Mouse (Mus musculus): Measurements from ENCODE around the gene Gm47189. TPM values are rescaled to one million over a fixed set of nuclear protein-coding genes. Genes with fewer than 3 reads are reported as not detected.
"Not testable (repeated sequence)": the region's sequence is repeated elsewhere in the genome, so short reads cannot be mapped to it uniquely, and the experiment has no call there.

Gene Gm47189
- not detected for total RNA-seq (2021)

DNA sequence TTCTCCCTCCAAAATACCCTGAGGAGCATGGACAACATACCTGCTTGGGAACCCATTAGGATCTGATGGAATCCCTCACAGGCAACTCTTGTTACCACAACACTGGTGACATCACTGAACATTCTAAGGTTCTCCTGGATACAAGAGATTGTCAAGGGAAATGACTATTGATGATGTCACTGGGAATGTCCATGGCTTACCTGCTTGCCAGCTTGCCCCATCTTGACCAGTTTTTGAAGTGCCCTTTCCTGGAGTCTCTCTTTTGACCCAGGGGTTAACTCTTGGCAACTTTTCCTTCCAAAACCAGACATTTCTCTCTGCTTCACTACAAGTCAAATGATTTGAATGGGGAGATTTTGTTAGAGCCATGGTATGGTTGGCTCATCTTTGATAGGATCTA lies at the start of gene Gm47189:
Gm47189 (minus strand) TSS at position 101 of the 400 bp plus-strand sequence.
- DNase-seq; intact Hi-C loops (cut with DNase I): not testable (repeated sequence)

DNA sequence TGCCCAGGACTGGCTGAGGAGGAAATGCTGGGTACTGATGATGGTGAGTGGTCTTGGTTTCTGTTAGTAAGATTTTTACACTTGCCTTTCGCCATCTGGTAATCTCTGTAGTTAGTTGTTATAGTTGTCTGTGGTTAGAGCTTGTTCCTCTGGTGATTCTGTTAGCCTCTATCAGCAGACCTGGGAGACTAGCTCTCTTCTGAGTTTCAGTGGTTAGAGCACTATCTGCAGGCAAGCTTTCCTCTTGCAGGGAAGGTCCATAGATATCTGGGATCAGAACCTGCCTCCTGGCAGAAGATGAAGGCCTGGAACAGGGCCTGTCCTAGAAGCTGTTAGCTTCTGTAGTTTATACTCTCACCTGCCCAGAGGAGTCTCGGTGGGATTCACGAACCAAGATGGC lies 16.3 kb downstream of the Gm47189 start:
- DNase-seq, result peak; percentile 1 to 2
- intact Hi-C loops (cut with DNase I), result not testable (repeated sequence)

DNA sequence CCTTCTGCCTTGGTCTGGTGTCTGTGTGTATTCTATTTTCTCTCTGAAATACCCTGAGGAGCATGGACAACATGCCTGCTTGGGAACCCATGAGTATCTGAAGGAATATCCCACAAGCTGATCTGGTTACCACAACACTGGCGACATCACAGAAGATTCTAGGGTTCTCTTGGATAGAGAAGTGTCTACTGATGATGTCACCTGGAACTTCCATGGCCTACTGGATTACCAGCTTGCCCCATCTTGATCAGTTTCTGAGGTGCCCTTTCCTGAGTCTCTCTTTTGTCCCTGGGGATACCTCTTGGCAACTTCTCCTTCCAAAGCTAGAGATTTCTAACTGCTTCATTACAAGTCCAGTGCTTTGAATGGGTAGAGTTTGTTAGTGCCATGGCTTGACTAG lies 21.7 kb downstream of the Gm47189 start, which contains the start of gene Gm7929:
Gm7929 (minus strand) TSS at position 101 of the 400 bp plus-strand sequence.
- DNase-seq; intact Hi-C loops (cut with DNase I): not testable (repeated sequence)

DNA sequence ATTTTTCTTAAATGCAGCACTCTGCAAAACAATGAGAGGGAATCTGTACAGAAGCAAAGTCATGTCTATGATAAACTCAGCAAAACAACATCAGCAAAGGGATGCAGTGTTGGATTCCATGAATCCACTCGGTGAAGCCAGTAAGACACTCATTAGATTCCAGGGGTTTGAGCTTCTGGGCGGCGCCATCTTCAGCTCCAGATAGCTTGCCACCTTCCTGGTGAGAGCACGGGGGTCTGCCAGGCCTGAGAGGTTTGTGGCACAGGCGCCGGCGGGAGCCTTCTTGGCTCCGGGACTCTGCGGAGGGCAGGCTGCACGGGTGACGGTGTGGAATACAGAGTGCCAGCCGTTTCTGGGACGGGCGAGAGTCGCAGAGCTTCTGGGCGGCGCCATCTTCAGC lies 48.8 kb downstream of the Gm47189 start:
- intact Hi-C loops (cut with DNase I); DNase-seq: not testable (repeated sequence)

DNA sequence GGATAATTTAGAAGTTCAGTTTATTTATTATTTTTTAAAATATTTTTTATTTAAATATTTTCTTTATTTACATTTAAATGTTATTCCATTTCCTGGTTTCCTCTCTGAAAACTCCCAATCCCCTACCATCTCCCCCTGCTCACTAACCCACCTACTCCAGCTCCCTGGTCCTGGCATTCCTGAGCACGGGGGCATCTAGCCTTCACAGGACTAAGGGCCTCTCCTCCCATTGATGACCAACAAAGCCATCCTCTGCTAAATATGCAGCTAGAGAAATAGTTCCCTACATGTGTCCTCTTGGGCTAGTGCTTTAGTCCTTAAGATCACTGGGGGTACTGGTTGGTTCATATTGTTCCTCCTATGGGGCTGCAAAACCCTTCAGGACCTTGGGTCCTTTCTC lies 55.1 kb downstream of the Gm47189 start:
- DNase-seq; intact Hi-C loops (cut with DNase I): not testable (repeated sequence)

Other genes with a start within 250 kb of the Gm47189 start
- not detected for gene Gm7970, start 216.9 kb downstream of the Gm47189 start, total RNA-seq (2021)
- not detected for gene 1700049E17Rik2, start 199.2 kb downstream of the Gm47189 start, total RNA-seq (2021)
- not detected for gene Gm3072, start 147.8 kb downstream of the Gm47189 start, total RNA-seq (2021)
- gene Gm3676, start 126.0 kb downstream of the Gm47189 start, total RNA-seq (2021), result not detected
- gene Gm8068, start 70.6 kb downstream of the Gm47189 start, total RNA-seq (2021), result not detected
- not detected for gene Gm7929, start 21.8 kb downstream of the Gm47189 start, total RNA-seq (2021)
- gene Gm7980, start 134.8 kb upstream of the Gm47189 start, total RNA-seq (2021), result not detected
- not detected for gene 1700049E17Rik1, start 152.5 kb upstream of the Gm47189 start, total RNA-seq (2021)
- gene 1700024B05Rik, start 171.6 kb upstream of the Gm47189 start, total RNA-seq (2021), result not detected
- gene Gm6401, start 195.5 kb upstream of the Gm47189 start, total RNA-seq (2021), result not detected
- not detected for gene Gm3543, start 210.9 kb upstream of the Gm47189 start, total RNA-seq (2021)

Data from heart, postnatal 10 days (tissue).